Comparison of ENCODE assay signal across 12 mouse cellular contexts in genomic region chr12:3355068-3355467, GRCm38 (mm10).
"Had no signal": no experiment of that assay in that cellular context is flagged by ENCODE, and none has a peak within 500 bp of the region (broad histone marks: within the 10 kb centered on the region; RNA-seq: fewer than 3 reads in every experiment).

No protein-coding gene starts in this region.

- H3K27ac ChIP-seq: kidney, embryonic 15.5 days; limb, embryonic 10.5 days; liver, embryonic 12.5 days; lung, embryonic 15.5 days; midbrain, embryonic 13.5 days; neural tube, embryonic 13.5 days had no signal

- H3K36me3 ChIP-seq: kidney, embryonic 15.5 days; limb, embryonic 10.5 days; liver, embryonic 12.5 days; lung, embryonic 15.5 days; midbrain, embryonic 13.5 days; neural tube, embryonic 13.5 days had no signal

- H3K9me3 ChIP-seq: kidney, embryonic 15.5 days; limb, embryonic 10.5 days; liver, embryonic 12.5 days; lung, embryonic 15.5 days; midbrain, embryonic 13.5 days; neural tube, embryonic 13.5 days had no signal

- H3K4me1 ChIP-seq: limb, embryonic 10.5 days; liver, embryonic 12.5 days; lung, embryonic 15.5 days; midbrain, embryonic 13.5 days; neural tube, embryonic 13.5 days had no signal

- H3K27me3 ChIP-seq: kidney, embryonic 15.5 days; liver, embryonic 12.5 days; lung, embryonic 15.5 days; midbrain, embryonic 13.5 days; neural tube, embryonic 13.5 days had no signal

- H3K4me3 ChIP-seq: kidney, embryonic 15.5 days; limb, embryonic 10.5 days; liver, embryonic 12.5 days; lung, embryonic 15.5 days; midbrain, embryonic 13.5 days; neural tube, embryonic 13.5 days had no signal

- DNase-seq: kidney, adult 2 months; kidney, postnatal 14 days; lung, postnatal 14 days; right cerebral cortex, postnatal 14 days; thymus, postnatal 14 days had no signal

- H3K9ac ChIP-seq: kidney, embryonic 15.5 days; liver, embryonic 12.5 days; lung, embryonic 15.5 days; midbrain, embryonic 13.5 days; neural tube, embryonic 13.5 days had no signal

- ATAC-seq: intestine, embryonic 16.5 days; liver, embryonic 12.5 days; midbrain, embryonic 13.5 days had no signal

- H3K4me2 ChIP-seq: kidney, embryonic 15.5 days; liver, embryonic 12.5 days; lung, embryonic 15.5 days; midbrain, embryonic 13.5 days; neural tube, embryonic 13.5 days had no signal
